Mouse (Mus musculus) gastrocnemius, postnatal 4 days (tissue): ENCODE data around the gene Fam241a. TPM values are rescaled to one million over a fixed set of nuclear protein-coding genes. Genes with fewer than 3 reads are reported as not detected.
A peak's percentile ranks its signal among the peaks of the same experiment; 100 is the strongest.

ENCODE experiments used
- DNase-seq, 2 experiments: peaks; one replicate each; pipeline ENCODE4 v3.0.0; 2021 to 2022; ENCODE audit warnings: low spot score in 2 of 2, mixed read lengths in 2 of 2
- total RNA-seq, 2 experiments: library from RNA; stranded (reverse); gene quantifications; 2 replicates each; pipeline ENCODE4 v1.2.3; 2021

Fam241a gene
- total RNA-seq, 2 experiments from 2014 or later: 8.9 to 10.0 TPM

- no peak for DNase-seq
Measured at GRCm38 (mm10) chr3:127879968-127880367, 16.2 kb downstream of the Fam241a start.

- DNase-seq: no peak
Measured at GRCm38 (mm10) chr3:127875509-127875908, 20.6 kb downstream of the Fam241a start.

DNA sequence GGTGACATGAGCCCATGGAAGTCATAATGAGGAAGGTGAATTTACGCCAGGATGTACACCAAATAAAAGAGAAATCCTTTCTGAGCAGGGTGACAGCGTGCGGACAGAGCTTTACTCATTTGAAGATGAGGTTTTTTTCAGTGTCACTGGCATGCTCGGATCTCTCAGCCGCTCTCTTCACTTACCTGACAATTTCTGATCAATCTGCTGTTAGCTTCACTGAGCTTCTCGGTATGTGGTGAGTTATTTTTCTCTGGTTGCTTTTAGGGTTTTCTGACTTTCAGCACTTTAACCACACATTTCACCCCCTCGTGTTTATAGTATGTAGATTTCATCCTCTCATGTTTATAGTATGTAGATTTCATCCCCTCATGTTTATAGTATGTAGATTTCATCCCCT, 21.1 kb downstream of the Fam241a start:
- no peak for DNase-seq

GRCm38 (mm10) chr3:127874254-127874883, 21.8 kb downstream of the Fam241a start:
- no peak for DNase-seq

DNA sequence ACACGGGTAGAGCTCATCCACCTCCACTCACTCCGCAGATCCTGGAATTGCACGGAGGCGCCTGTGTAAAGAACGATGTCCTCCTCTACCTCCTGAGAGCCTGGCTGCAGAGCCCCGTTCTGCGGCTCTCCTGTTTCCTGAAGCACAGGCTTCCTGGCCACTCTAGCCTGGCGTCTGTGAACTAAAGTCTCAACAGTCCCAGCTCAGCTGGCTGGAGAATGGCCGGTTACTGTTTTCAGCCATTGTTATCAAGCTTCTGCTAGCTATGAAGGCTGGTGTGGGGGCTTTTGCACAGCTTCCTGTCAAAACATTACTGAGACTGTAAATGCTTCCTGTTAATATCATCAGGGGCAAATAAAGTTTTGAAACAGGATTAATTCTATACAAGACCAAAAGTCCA, 24.5 kb downstream of the Fam241a start:
- DNase-seq: no peak

GRCm38 (mm10) chr3:127868880-127869279, 27.2 kb downstream of the Fam241a start:
- no peak for DNase-seq

DNA sequence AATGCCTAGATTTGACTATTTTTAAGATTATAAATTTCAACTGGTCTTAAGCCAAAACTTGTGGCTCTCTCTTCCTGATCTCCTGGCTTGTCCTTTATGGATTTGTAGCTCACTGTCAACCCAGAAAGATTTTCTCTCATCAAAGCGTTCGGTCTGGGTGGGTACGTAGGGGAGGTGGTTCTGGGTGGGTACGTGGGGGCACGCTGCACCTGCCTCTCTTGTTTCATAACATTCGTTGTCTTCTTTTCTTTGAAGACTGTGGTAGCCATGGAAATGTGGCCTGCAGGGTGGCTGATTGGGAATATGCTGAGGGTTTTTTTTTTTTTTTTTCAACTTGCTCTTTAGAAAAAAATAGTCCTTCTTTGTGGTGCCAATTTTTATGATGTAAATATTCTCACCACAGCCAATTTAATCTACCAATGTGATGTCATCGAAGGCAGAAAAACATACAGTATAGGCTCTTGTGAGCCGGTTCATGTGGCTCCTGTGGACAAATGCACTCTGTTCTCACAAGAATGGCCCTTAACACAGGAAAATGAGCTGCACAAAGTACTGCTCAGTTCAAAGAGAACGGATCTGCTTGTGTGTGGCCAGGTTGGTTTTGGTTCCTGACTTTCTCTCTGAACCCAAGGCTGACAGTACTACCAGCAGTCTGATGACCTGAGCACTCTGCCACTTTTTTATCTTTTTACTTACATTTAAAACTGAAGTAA, 27.9 kb downstream of the Fam241a start:
- DNase-seq: no peak

DNA sequence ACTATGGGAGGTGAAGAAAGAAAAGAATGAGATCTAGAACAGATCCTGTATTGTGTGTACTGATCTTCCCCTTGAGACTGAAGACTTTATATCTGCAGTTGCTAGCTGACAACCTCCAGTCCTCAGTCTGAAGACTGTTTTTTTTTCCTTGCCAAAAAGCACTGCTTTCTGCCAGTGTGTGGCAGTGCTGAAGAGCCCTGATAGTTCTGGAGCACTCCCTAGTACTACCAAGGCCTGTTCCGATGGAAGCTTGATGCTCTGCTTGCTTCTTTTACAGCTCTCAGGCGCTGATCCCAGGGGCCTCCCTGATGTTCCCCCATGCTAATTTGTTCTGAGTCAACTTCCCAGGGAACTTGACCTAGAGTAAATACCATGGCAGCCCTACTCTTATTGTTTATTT, 31.9 kb downstream of the Fam241a start:
- DNase-seq: no peak

- DNase-seq: no peak
Measured at GRCm38 (mm10) chr3:127863571-127863970, 32.6 kb downstream of the Fam241a start.

DNA sequence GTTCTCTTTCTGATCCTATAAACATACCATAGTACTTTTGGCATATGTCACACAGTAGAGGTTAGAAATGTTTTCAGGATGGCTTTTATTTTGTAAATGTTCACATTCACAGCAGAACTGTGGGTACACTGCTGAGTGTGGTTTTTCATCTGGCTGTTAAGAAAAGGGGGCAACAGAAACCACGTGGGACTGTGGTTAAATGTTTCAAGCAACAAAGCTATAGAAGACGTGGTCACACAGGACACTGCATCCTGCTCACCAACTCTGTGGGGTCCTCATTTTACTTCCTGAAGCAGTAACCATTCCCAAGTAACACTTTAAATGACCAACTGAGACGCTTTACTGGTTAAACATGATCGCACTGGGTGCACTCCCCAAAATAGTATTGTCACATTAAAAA, 33.6 kb downstream of the Fam241a start:
- no peak for DNase-seq

- no peak for DNase-seq
Measured at GRCm38 (mm10) chr3:127861340-127861739, 34.8 kb downstream of the Fam241a start.

GRCm38 (mm10) chr3:127853431-127854206, 42.5 kb downstream of the Fam241a start:
- peak; percentile 38 to 74 for DNase-seq

- DNase-seq: peak in 1 of 2 experiments; percentile 1
Measured at GRCm38 (mm10) chr3:127852722-127853121, 43.4 kb downstream of the Fam241a start.

- DNase-seq: peak in 1 of 2 experiments; percentile 7
Measured at GRCm38 (mm10) chr3:127850776-127851646, 45.1 kb downstream of the Fam241a start.

GRCm38 (mm10) chr3:127849922-127850321, 46.2 kb downstream of the Fam241a start:
- peak in 1 of 2 experiments; percentile 1 for DNase-seq

DNA sequence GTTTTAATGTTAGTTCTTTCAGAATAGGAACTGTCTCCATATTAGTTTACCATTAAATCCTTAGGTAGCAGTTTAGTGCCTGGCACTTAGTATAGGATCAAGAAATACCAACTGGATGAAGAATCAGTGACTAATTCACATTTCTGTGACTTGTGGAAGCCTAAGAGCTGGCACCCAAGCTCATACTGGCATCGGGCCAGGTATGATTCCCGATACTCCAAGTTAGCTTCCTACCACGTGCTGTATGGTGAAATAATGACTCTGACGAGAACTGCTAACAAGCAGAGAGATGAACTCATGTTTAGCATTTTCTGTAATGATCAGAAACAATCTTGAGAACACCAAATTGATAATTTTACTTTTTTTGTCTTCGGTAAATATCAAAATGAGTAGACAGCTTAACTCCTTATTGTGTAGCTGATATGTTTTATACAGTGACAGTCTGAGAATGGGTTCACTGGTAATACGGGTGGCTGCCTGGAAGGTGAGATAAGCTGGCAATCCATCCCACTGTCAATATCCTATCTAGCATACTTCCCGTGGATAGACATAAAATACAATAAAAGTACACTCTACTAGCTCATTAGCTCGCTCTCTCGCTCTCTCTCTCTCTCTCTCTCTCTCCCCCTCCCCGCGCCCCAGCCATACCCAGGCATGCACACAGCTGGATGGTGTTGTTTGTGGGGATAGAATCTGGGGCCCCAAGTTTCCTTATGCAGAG, 47.9 kb downstream of the Fam241a start:
- peak in 1 of 2 experiments; percentile 7 for DNase-seq

GRCm38 (mm10) chr3:127843941-127844327, 52.2 kb downstream of the Fam241a start:
- DNase-seq: no peak

DNA sequence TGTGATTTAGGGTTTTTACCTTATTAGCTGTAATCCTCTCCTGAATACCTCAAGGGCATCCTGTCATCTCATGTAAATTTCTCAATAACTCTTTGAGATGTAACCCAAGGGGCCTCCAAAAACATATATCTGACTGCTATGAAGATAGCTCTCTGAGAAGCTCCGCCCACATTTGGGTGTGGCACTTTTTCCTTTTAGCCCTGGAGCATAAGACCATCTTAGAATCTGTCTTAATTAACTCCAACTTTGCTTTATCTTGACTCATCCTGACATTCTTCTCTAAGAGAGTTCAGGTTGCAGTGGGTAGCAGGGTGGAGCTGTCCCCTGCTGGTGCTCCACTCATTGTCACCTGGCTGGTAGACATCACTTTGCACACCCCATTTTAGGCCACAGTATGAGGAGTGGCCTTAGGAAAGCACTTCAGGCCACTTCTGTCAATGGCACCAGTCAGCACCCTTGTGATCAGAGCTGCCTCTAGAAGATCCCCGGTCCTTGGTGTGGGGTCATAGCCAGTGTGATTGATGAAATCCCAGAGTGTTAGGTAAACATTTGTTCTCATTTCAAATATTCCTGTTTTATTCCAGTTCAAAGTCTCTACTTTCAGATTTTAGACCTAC, 52.7 kb downstream of the Fam241a start:
- no peak for DNase-seq

GRCm38 (mm10) chr3:127841926-127842325, 54.2 kb downstream of the Fam241a start:
- DNase-seq: no peak
